Comparison of ENCODE assay signal across 8 mouse cellular contexts in the genomic region with DNA sequence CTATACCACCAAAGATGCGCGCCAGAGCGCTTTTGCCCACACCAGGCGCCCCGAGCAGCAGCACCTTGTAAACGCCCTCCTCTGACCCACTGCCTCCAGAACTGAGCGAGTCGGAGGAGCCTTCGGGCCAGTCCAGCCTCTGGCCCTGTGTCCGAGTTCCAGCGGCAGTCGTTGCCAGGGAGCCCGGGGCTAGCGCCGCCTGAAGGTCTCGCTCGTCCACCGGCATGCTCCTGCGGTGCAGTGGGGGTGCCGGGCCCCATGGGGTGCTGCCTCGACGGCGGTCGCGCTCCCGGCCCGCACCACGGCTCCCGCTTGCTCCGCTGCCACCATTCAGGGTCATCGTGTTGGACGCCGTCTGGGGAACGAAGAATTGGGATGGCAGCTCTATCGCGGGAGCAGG. TPM values are rescaled to one million over a fixed set of nuclear protein-coding genes. Genes with fewer than 3 reads are reported as not detected.
DNase-seq lines count a peak whose midpoint lies in the region; ATAC-seq and TF ChIP-seq lines count a peak whose summit lies in the region.

No protein-coding gene starts in this region.

- no peak overlapping the region for H3K27ac ChIP-seq in left cerebral cortex, adult 2 months
- peak overlapping the region; percentile 31; the same call in 1 of the 2 replicates for H3K27ac ChIP-seq in kidney, postnatal 0 days
- no peak overlapping the region for H3K27ac ChIP-seq in midbrain, embryonic 11.5 days (ENCODE audit: low read depth, low read length)

- H3K36me3 ChIP-seq in kidney, postnatal 0 days (ENCODE audit: insufficient read depth, low read length), result 0 out of 2 replicates have a peak, but pooled peaks cover 9% of the 10 kb centered on the region
- H3K36me3 ChIP-seq in midbrain, embryonic 11.5 days (ENCODE audit: control insufficient read depth, insufficient read depth, low read length), result no peaks in the 10 kb centered on the region

- TF ChIP-seq CTCF in left cerebral cortex, adult 2 months (IDR thresholded peaks at IDR 0.05), result no peak
- peak; percentile 19; the same call in 1 of the 2 replicates for TF ChIP-seq CTCF in kidney, postnatal 0 days (IDR thresholded peaks at IDR 0.05; ENCODE audit: low read depth)

- intact Hi-C loops in left cerebral cortex, adult 2 months (cut with DNase I), result no loop called here

- no peaks in the 10 kb centered on the region for H3K9me3 ChIP-seq in kidney, postnatal 0 days (replicated peaks; ENCODE audit: low read length)
- no peaks in the 10 kb centered on the region for H3K9me3 ChIP-seq in midbrain, embryonic 11.5 days (ENCODE audit: control insufficient read depth, low read length)

- peak overlapping the region; percentile 59 for H3K9ac ChIP-seq in kidney, postnatal 0 days (ENCODE audit: low read depth, low read length)
- H3K9ac ChIP-seq in midbrain, embryonic 11.5 days (ENCODE audit: low read length), result peak overlapping the region; percentile 40

- H3K4me2 ChIP-seq in kidney, postnatal 0 days (ENCODE audit: low read length), result peak overlapping the region; percentile 67
- H3K4me2 ChIP-seq in midbrain, embryonic 11.5 days, result peak overlapping the region; percentile 59

- H3K27me3 ChIP-seq in kidney, postnatal 0 days (ENCODE audit: insufficient read depth, low read length), result no peaks in the 10 kb centered on the region
- H3K27me3 ChIP-seq in midbrain, embryonic 11.5 days (ENCODE audit: control insufficient read depth, insufficient read depth, low read length), result peaks cover 11% of the 10 kb centered on the region

- WGBS in kidney, postnatal 0 days, result 2% methylated on average over 36 of the region's 36 CpGs
- WGBS in midbrain, embryonic 11.5 days, result 1% methylated on average over 36 of the region's 36 CpGs

- peak overlapping the region; percentile 35 for H3K4me3 ChIP-seq in left cerebral cortex, adult 2 months
- H3K4me3 ChIP-seq in kidney, postnatal 0 days (replicated peaks; ENCODE audit: low read depth, low read length), result peak overlapping the region; percentile 37
- H3K4me3 ChIP-seq in midbrain, embryonic 11.5 days (ENCODE audit: low read depth, low read length), result peak overlapping the region; percentile 31

- DNase-seq in left cerebral cortex, adult 2 months (ENCODE audit: extremely low spot score in 1 of 2, low spot score in 2 of 2), result no peak
- DNase-seq in left cerebral cortex, adult 18-20 months (ENCODE audit: low spot score in 2 of 2), result no peak
- peak; percentile 18 for DNase-seq in ZHBTc4 (ENCODE audit: low read depth, low spot score)
- DNase-seq in kidney, postnatal 0 days (ENCODE audit: low spot score), result no peak
- no peak for DNase-seq in midbrain, embryonic 11.5 days (ENCODE audit: low spot score, missing footprints)
- peak; percentile 38 for DNase-seq in thymus, postnatal 25 days

- peaks cover 6% of the 10 kb centered on the region; the same call in 1 of the 2 replicates for H3K4me1 ChIP-seq in kidney, postnatal 0 days (replicated peaks; ENCODE audit: insufficient read depth, low read length)
- peaks cover 7% of the 10 kb centered on the region; the same call in 1 of the 2 replicates for H3K4me1 ChIP-seq in midbrain, embryonic 11.5 days (ENCODE audit: control insufficient read depth, insufficient read depth, low read length)

- peak; percentile 55 for ATAC-seq in granulocyte monocyte progenitor cell, adult 5-6 weeks (replicated peaks; ENCODE audit: poor library complexity, severe bottlenecking)
- ATAC-seq in kidney, postnatal 0 days (replicated peaks; ENCODE audit: low FRiP score, low read depth), result peak; percentile 37; the same call in 1 of the 2 replicates
- peak; percentile 62; the same call in 1 of the 2 replicates for ATAC-seq in midbrain, embryonic 11.5 days (ENCODE audit: low FRiP score)
- no peak for ATAC-seq in erythroid progenitor cell, adult 5-6 weeks (replicated peaks; ENCODE audit: low FRiP score, poor library complexity, severe bottlenecking)

RNA-seq across cellular contexts. Expression of a gene that starts 0.6 kb away (rescaled TPM):
- total RNA-seq in left cerebral cortex, adult 2 months (2021), result 1 to 10 TPM; 4.0 to 4.4 TPM
- total RNA-seq in left cerebral cortex, adult 18-20 months (2021), result 1 to 10 TPM; 3.4 to 5.2 TPM
- total RNA-seq in granulocyte monocyte progenitor cell, adult 5-6 weeks (2014; fragmentation: Nextera tagmentation), result 0.95 and 2.6 TPM in 2 replicates
- total RNA-seq in granulocyte monocyte progenitor cell, adult 5-6 weeks (2017), result 1.3 and 2.1 TPM in 2 replicates
- 13.5 and 15.7 TPM in 2 replicates for polyA plus RNA-seq in kidney, postnatal 0 days (2015; fragmentation: Nextera tagmentation; extraction: Ambion mirVana)
- 2.2 and 3.1 TPM in 2 replicates for polyA plus RNA-seq in midbrain, embryonic 11.5 days (2014; fragmentation: Nextera tagmentation; extraction: Ambion mirVana)
- 2.2 TPM in 1 of 2 replicates, not detected in the other for total RNA-seq in erythroid progenitor cell, adult 5-6 weeks (2015; ENCODE audit: low replicate concordance)
- total RNA-seq in erythroid progenitor cell, adult 5-6 weeks (2017; ENCODE audit: low replicate concordance), result not detected in 2 replicates

RNA-seq across cellular contexts. Expression of a gene that starts 6.4 kb away (rescaled TPM):
- not detected for total RNA-seq in left cerebral cortex, adult 2 months (2021)
- not detected for total RNA-seq in left cerebral cortex, adult 18-20 months (2021)
- total RNA-seq in granulocyte monocyte progenitor cell, adult 5-6 weeks (2014; fragmentation: Nextera tagmentation), result not detected in 2 replicates
- not detected in 2 replicates for total RNA-seq in granulocyte monocyte progenitor cell, adult 5-6 weeks (2017)
- polyA plus RNA-seq in kidney, postnatal 0 days (2015; fragmentation: Nextera tagmentation; extraction: Ambion mirVana), result 439 and 476 TPM in 2 replicates
- not detected in 2 replicates for polyA plus RNA-seq in midbrain, embryonic 11.5 days (2014; fragmentation: Nextera tagmentation; extraction: Ambion mirVana)
- not detected in 2 replicates for total RNA-seq in erythroid progenitor cell, adult 5-6 weeks (2015; ENCODE audit: low replicate concordance)
- total RNA-seq in erythroid progenitor cell, adult 5-6 weeks (2017; ENCODE audit: low replicate concordance), result not detected in 2 replicates

RNA-seq across cellular contexts. Expression of a gene that starts 11.2 kb away (rescaled TPM):
- total RNA-seq in left cerebral cortex, adult 2 months (2021), result 10 to 100 TPM; 30.2 to 34.3 TPM
- total RNA-seq in left cerebral cortex, adult 18-20 months (2021), result 10 to 100 TPM; 30.0 to 35.5 TPM
- 21.4 and 40.5 TPM in 2 replicates for total RNA-seq in granulocyte monocyte progenitor cell, adult 5-6 weeks (2014; fragmentation: Nextera tagmentation)
- total RNA-seq in granulocyte monocyte progenitor cell, adult 5-6 weeks (2017), result 14.8 and 24.8 TPM in 2 replicates
- 92.7 and 93.0 TPM in 2 replicates for polyA plus RNA-seq in kidney, postnatal 0 days (2015; fragmentation: Nextera tagmentation; extraction: Ambion mirVana)
- polyA plus RNA-seq in midbrain, embryonic 11.5 days (2014; fragmentation: Nextera tagmentation; extraction: Ambion mirVana), result 95.2 and 95.7 TPM in 2 replicates
- total RNA-seq in erythroid progenitor cell, adult 5-6 weeks (2015; ENCODE audit: low replicate concordance), result 9.7 and 18.9 TPM in 2 replicates
- total RNA-seq in erythroid progenitor cell, adult 5-6 weeks (2017; ENCODE audit: low replicate concordance), result 8.1 and 10.8 TPM in 2 replicates

RNA-seq across cellular contexts. Expression of a gene that starts 39.3 kb away (rescaled TPM):
- total RNA-seq in left cerebral cortex, adult 2 months (2021), result 1 to 10 TPM; 8.4 to 8.5 TPM
- total RNA-seq in left cerebral cortex, adult 18-20 months (2021), result 1 to 10 TPM; 7.7 to 8.9 TPM
- total RNA-seq in granulocyte monocyte progenitor cell, adult 5-6 weeks (2014; fragmentation: Nextera tagmentation), result 9.6 and 13.1 TPM in 2 replicates
- total RNA-seq in granulocyte monocyte progenitor cell, adult 5-6 weeks (2017), result 10.3 and 11.4 TPM in 2 replicates
- 12.6 and 14.5 TPM in 2 replicates for polyA plus RNA-seq in kidney, postnatal 0 days (2015; fragmentation: Nextera tagmentation; extraction: Ambion mirVana)
- polyA plus RNA-seq in midbrain, embryonic 11.5 days (2014; fragmentation: Nextera tagmentation; extraction: Ambion mirVana), result 17.2 and 17.3 TPM in 2 replicates
- total RNA-seq in erythroid progenitor cell, adult 5-6 weeks (2015; ENCODE audit: low replicate concordance), result 0.36 and 2.1 TPM in 2 replicates
- total RNA-seq in erythroid progenitor cell, adult 5-6 weeks (2017; ENCODE audit: low replicate concordance), result 1.2 and 1.7 TPM in 2 replicates

Comparison
In these comparisons a context has a peak if more than half of its experiments do, and no peak if none do; other contexts are left out.
1. DNase-seq: peak in ZHBTc4 (single experiment) and thymus, postnatal 25 days (single experiment); none in left cerebral cortex, adult 2 months (0 of 2), left cerebral cortex, adult 18-20 months (0 of 2), kidney, postnatal 0 days (single experiment) and midbrain, embryonic 11.5 days (single experiment).
2. Peak in every context shown above with its lines, with median percentiles within 50 percentile points of each other: H3K4me3 ChIP-seq.